Mouse (Mus musculus) right cerebral cortex, adult 18-20 months (tissue): ENCODE data around the gene Ano1.
A peak's percentile ranks its signal among the peaks of the same experiment; 100 is the strongest.

Experiments used
- DNase-seq: peaks from one replicate; pipeline ENCODE4 v3.0.0; 2022; ENCODE audit warnings: mixed read lengths

Ano1 gene

GRCm38 (mm10) chr7:144581559-144582283, 170.1 kb downstream of the Ano1 start:
- peak; percentile 56 for DNase-seq

DNA sequence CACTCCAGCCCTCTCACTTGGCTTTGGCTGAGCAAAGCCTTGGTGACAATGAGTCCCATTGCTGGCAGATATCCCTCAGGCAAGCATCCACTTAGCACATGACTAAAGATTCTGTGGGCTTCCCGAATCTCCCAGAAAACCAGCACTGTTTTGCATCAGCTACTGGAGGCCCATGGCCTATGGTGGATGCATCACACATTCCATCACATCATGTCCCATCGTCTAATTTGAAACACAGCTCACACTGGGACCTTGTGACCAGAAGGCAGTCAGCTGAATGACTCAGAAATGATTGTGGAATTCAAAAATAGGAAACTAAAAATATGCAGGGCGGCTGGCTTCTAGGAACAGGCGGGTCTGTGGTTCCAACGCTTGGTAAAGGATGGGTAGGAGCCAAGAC, 173.9 kb downstream of the Ano1 start:
- peak; percentile 47 for DNase-seq

- DNase-seq, result no peak
Observed at GRCm38 (mm10) chr7:144572234-144572633, 179.5 kb downstream of the Ano1 start.

- DNase-seq, result no peak
Observed at GRCm38 (mm10) chr7:144571598-144571997, 180.2 kb downstream of the Ano1 start.

- DNase-seq, result peak; percentile 21
Observed at GRCm38 (mm10) chr7:144569428-144569827, 182.3 kb downstream of the Ano1 start.

GRCm38 (mm10) chr7:144568091-144568490, 183.7 kb downstream of the Ano1 start:
- no peak for DNase-seq

- DNase-seq, result no peak
Observed at GRCm38 (mm10) chr7:144566921-144567682, 184.7 kb downstream of the Ano1 start.

DNA sequence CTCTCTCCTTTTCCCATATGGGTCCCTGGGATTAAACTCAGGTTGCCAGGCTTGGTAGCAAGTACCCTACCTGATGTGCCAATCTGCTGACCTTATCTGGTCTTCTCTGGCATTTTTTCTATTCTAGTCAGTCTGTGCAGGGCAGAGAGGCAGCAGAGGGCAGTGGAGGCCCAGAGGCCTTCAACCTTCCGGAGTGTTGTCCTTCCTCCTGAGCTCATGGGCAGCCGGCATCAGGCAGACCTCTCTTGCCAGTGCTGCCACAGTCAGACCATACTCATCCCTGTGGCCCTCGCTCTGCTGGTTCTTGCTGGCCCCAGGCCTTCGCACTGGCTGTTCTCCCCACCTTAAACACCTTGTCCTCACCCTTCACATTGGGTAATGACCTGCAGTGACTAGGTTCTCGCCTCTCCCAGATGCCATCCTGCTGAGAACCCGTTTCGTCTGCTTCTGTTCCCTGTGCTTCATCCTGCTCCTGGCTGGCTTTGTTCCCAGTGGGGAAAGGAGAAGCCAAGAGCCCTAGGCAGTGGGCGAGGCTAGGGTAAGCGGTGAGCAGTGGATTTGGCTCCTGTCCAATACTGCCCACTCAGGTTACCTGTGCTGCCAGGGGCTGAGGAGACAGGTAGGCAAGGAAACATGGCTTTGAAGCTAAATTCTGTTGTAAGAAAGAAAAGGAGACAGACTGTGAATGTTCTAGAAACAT, 188.2 kb downstream of the Ano1 start:
- no peak for DNase-seq

GRCm38 (mm10) chr7:144562016-144562415, 189.8 kb downstream of the Ano1 start:
- DNase-seq, result no peak

GRCm38 (mm10) chr7:144560594-144560993, 191.2 kb downstream of the Ano1 start:
- DNase-seq, result no peak

DNA sequence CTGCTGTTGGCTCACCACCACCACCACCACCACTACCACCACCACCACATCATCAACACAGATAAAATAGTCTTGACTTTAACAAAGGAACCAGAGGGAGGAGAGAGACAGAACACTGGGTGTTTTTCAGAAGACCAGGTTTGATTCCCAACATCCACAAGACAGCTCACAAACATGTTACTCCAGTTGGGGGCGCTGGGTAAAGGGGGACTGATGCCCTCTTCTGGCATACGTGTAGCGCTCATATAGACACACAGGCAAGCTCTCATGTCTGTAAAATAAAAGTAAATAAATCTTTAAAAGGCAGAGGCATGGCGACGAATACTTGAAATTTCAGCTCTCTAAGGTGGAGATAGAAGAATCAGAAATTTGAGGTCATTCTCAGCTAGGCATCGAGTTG, 193.2 kb downstream of the Ano1 start:
- DNase-seq, result no peak

GRCm38 (mm10) chr7:144554123-144554472, 197.7 kb downstream of the Ano1 start:
- DNase-seq, result no peak

- DNase-seq, result peak; percentile 98
Observed at GRCm38 (mm10) chr7:144553237-144554122, 198.3 kb downstream of the Ano1 start, which contains the start of gene Ppfia1. Ppfia1 (minus strand) TSS chr7:144553729.

DNA sequence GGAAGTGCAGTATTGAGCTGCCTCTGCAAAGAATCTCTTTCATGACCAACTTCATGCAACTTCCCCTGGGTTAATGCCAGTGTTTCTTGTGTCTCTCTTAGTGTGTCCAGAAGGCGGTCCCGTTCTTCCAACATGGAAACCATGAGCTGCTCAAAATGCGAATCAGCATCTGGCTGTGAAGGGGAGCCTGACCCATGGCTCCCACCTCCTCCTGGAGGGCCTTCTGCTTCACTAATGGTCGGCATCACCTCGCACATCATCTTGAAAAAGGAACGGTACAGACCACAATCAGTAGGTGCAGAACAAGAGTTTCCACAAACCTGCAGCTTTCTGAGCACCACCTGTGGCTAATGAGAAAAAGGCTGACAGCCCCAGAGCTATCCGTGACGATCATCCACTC, 199.5 kb downstream of the Ano1 start:
- DNase-seq, result no peak

DNA sequence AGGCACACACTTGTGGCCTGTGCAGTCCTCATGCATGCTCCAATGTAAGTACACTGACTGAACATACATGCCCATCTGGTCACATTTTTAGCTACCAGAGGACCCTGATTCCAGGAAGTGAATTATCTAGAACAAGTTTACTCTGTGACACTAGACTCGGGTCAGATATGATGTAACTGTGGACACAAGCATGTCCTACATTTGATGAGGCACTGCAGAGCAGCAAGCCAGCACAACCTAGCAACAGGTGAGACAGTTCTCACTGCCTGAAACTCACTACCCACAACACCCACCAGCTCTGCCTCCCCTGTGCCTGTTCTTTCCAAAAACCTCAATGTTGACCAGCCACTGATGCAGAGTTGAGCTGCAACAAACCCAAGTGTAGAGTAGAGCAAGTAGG, 201.0 kb downstream of the Ano1 start:
- no peak for DNase-seq

DNA sequence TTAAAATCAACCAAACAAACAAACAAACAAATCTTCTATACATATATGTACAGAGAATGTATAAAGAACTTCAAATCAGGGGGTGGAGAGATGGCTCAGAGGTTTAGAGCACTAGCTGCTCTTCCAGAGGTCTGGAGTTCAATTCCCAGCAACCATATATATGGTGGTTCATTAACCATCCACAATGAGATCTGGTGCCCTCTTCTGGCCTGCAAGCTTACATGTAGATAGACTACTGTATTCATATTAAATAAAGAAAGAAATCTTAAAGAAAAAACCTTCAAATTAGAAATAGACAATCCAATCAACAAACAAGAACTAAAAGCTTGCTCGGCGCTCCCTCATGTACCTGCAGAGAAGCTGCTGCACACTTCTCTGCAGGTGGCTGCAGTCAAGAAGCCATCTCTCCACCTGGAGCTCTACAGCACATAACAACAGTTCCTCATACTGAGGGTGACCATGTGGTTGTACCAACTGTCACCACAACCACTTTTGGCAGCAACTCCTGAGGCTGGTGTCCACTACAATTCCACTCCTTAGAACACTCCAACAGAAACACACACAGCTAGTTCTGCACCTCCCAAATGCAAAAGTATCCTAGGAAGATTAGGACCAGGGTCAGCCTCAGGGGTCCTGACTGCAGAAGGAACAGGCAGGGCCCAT, 201.7 kb downstream of the Ano1 start:
- DNase-seq, result no peak

DNA sequence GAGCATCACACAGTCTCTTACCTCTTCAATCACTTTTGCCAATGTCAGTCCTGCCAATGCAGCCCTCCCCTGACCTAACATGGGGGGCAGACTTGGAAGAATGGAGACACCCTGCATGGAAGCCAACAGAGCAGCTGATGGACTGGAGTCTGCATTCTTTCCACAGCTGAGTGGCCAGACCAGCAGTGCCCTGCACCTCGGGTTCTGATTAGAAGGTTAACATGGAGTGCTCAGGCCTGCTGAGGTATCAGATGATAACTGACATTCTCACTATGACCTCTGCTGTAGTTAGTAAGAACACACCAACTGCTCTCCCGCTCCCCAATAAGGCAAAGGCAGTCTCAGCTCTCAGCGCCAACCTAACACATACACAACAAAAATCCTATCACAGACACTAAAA, 206.5 kb downstream of the Ano1 start:
- no peak for DNase-seq

DNA sequence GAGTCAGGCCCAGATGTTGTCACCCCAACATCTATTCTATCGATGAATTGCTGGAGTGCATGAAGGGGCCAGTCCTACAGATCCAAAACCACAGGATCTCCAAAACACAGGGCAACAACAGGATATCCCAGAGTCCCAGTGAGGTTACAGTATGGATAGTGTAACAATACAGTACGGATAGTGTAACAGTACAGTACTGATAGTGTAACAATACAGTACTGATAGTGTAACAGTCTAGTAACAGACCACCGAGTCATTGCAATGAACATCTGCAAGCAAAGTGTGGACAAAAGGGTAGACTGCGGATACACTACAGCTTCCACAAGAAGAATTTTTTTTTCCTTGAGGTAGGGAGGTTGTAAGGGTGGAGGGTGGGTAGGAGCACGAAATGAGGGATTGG, 210.4 kb downstream of the Ano1 start:
- DNase-seq, result no peak

DNA sequence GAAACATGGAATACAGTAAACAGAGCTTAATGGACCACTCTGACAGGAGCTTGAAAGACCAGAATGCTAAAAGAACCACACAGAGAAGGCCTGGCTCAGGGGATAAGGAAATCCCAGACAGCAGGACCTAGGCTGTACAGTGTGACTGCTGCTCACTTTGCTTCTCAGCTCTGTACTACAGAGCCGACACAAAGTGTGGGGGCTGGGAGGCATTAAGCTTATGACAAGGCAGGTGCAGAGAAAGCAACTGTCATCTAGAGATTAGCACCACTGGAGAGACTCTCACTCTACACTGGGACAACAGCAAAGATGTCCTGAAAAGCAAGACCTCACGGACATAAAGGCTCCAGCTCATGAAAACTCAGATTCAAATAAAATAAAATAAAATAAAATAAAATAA, 212.6 kb downstream of the Ano1 start:
- DNase-seq, result no peak
